Mouse (Mus musculus): ENCODE results near the gene Ryk.
A peak's percentile ranks its signal among the peaks of the same experiment; 100 is the strongest.

Ryk gene

DNA sequence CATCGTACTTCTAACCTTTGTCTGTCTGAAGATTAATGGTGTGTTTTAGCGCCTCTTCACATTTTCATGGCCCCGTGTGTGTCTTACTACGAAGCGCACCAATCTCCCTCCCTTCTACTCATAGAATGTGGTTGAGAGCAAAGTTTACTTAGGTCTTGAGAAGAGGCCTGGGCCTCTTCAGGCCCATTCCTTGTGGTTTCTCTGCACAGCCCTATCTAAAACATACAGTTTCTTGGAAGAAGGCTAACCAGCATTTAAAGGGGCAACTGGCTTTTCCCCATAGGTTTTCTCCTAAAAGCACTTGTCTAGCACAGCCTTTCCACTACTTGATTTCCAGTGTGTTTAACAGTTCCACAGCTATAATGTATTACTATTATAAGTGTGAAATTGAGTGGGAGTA, 24.7 kb downstream of the Ryk start:
- DNase-seq = no peak

DNA sequence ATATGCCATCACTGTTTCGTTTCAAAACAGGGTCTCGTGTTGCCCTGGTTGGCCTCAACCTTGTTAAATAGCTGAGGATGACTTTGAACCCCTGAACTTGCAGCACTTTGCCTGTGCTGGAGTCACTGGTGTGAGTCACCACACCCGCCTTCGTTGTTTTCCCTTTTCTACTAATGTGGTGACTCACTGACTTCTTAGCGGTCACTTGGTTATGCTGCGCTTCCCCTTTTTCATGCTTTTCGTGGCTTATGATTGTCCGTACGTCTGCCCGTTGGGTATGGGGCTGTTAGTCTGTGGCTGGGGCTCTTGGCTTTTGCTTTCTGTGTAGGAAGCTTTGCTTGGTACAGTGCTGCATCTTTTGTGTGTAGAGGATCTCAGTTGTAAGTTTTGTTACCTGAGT, 25.2 kb downstream of the Ryk start:
- DNase-seq = no peak

DNA sequence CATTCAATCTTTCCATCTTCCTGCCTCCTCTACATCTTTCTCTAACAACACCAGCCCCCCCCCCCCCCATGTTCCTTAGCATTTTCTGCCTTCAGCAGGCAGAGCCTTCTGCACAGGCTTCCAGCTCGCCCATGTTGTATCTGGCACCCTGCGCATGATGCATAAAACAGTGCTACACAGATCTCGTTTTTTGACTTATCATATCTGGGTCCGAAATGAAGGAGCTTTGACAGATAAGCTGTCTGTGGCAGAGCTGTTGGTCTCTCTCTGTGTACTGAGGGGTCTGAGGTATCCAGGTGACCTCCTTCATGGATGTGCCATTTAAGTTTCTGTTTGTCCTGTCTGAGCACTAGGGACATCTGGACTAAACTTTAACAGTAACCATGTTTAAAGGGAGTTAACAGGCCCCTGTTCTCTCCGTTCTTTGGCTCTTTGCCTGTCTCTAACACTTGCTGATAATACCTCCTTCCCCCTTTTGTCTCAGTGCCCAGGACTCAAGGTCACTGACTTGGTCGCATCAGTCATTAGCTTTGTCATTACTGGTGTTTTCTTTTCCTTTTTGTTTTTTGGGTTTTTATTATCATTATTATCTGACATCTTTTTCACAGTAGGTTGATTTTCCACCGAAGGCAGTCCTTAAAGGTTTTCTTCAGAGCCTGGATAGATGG, 26.2 kb downstream of the Ryk start:
- no peak for DNase-seq

DNA sequence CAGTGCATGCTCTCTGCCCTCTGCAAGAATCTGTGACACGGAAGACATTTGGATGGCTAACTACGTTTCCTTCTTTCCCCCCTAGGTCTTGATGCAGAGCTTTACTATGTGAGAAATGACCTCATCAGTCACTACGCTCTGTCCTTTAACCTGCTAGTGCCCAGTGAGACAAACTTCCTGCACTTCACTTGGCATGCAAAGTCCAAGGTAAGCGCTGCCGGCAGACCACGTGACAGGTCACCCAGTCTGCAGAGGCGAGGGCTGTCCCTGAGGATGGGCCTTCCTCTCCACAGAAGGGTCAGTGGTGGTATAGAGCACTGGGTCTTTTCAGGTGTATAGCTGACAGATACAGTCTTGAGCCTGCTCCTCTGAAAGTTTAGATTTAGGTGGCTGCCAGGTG, 27.1 kb downstream of the Ryk start:
- peak; percentile 68 for DNase-seq

DNA sequence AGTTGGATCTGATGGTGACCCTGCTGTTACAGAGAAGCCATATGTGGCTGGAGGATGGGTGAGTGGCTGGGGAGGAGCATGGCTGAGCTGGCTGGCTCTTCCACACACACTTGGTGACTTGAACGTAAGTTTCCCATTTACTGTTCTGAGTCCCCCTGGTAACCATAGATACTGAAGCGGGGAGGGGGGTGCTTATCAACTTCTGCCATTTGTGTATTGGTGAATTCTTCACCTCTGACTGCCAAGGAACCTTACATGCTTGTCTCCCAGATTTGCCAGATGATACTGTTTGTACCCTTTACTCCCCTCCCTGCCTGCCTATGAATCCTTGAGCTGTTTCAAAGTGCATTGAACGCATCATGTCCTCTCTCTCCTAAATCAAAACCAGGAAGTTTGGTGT, 27.5 kb downstream of the Ryk start:
- no peak for DNase-seq

DNA sequence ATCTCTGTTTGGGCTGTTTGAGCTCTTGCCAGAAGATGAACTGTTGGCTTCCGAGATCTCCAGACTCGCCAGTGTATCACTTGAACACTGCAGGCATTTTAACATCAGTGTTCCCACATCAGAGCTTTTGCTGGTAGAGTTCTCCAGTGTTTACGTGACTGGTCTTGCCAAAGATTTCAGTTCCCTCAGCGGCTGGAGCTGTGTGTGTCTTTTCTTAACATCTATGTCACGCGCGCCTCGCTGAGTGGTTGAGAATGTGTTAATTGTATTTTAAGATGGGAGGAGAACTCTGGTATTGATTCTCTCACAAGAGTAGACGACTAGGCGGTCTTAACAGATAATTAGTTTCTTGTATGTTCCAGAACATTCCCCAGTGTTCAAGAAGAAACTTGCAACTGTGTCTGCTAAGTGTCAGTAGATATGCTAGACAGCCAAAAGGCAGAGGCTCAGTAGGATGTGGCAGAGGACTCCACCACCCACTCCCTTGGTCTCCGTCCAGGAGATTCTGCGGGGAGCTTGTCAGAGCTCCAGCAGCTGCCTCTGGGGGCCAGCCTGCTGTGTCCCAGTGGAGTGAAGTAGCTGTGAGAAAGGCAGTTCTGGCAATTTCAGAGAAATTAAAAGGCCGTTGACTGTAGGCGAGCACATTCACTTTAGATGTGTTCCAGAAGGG, 29.3 kb downstream of the Ryk start:
- peak; percentile 69 for DNase-seq

DNA sequence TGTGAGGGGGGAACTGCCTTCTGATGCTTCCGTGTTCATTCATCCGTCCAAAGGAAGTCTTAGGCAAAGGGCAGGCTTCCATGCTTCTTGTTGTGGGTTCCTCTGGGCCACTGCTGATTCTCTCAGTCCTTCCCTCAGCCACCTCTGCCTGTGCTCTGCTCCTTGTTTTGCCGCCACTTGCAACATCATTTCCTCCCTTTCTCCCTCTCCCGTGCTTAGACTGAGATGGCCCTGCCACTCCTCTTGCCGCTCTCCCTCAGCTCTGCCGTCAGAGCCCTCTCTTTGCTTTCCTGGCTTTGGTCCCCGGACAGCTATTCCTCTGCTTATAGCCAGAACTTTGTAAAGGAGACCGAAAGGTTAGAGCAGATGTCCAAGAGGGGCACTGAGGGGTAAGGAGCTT, 30.2 kb downstream of the Ryk start:
- no peak for DNase-seq

DNA sequence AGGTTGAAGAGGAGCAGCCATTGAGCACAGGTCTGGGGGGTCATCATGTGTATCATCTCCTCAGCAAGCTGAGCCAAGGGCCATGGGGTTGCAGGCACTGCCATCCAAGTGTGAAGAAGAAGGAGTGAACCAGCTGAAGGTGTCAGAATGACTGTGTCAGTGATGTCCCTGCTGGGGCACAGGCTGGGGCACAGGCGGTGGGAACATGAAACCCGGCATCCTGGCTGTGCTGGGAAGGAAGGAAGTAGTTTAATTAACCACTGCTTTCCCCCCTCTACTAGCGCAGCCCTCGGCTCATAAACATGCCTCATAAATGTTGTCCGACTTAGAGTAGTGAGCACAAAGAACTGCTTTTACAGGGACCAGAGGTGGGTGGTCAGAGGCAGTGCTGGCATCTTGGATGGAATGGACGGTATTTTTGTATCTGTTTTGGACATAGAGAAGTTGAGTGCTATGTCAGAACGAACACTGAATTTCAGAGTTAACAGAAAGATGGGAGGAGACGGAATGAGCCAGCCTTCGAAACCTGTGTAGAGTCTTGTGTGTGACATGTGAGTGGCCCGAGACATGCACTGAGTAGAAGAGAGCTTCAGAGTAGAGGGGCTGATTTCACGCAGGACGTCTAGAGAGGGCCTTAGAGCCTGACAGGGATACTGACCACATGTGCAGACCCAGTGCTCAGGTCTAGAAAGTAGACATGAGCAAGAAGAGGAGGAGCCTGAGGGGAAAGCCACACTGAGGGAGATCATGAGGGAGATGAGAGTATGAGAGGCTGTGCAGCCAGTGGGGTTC, 31.4 kb downstream of the Ryk start:
- peak; percentile 24 for DNase-seq

DNA sequence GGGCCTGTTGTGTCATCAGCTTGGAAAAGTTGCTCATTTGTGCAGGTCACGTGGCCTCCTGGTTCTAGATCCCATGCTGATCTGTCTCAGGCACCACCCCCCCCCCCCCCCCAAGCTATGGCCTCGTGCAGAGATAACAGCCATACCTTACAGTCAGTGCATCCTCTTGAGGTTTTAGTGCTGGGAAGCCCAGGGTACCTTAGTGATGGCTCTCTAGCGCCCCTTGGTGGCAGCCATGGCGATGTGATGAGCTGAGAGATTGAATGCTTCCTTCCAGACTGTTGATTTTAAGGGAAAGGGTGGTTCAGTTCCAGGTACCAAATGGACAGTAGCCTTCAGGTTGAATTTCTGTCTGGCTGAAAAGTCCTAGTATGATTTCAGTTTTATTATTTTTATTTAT, 32.2 kb downstream of the Ryk start:
- peak; percentile 84 for DNase-seq

DNA sequence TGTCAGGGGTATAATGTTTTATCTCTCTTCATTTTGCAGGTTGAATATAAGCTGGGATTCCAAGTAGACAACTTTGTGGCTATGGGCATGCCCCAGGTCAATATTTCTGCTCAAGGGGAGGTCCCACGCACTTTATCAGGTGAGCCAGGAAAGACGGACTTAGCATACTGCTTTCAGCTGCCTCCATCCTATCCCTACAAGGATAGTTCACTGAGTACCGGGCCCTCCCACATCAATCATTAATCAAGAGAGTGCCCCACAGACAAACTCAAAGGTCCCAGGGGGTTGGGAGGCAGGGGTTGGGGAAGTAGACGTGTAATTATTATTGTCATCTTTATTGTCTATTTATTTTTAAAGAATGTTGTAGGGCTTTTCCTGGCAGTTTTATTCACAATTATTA, 32.8 kb downstream of the Ryk start:
- DNase-seq = peak; percentile 62

DNA sequence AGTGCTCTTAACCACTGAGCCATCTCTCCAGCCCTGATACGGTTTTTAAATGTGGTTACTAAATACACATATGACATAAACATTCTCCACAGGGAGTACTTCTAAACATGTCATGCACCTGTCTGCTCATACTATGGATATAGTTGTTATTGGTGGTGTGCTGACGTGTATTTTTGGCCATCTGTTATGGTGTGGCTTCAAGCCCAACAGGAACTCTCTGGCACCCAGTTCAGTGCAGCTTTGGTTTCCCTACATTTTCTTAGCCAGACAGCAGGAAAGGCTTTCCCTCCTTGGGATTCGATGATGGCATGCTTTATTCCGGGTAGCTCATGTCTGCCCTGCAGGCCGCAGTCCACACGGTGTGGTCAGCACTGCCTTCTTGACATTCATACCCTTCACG, 33.7 kb downstream of the Ryk start:
- DNase-seq = no peak

DNA sequence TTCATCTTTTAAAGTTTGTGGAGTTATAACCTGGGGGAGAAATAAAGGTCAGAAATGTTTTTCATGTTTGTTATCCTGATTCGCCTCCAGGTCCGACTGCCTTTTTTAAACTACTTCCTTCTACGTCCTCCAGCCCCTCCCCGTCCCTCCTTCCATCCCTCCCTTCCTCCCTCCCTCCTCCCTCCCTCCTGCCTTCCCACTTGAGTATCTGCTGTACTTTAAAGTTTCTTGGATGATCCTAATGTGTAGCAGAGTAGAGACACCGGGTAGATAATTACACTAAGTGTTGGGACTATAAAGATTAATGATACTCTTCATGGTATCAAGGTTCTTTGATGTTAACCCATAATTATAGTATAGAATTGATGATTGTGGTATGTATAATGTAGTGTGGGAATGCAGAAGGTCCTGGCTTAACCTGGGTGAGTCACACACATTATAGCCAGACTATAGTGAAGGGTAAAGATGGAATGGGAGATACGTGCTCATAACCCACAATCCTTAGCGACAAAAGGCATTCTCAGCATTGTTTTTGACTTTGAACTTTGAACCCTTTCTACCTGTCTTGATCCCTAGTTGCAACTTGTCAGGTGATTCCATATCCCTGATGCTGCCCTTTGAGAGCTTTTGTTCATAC, 41.5 kb downstream of the Ryk start:
- no peak for DNase-seq

DNA sequence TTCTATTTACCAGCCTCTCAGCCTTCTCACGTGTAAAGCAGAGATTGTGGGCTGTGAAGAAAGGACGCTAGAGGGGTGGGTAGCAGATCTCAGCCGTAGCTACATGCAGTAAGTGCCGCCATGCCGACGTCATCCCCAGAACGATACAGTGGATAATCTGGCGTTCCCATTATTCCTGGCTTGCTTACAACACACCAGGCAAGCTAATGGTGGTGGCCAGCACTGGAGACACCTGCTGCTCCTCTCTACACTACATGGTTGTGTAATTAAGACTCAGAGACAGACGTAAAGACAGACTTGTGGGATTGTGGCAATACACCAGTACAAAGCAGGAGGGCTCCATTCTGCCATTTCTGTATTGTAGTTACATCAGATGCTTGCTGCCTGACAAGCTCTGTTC, 43.2 kb downstream of the Ryk start:
- DNase-seq = no peak

DNA sequence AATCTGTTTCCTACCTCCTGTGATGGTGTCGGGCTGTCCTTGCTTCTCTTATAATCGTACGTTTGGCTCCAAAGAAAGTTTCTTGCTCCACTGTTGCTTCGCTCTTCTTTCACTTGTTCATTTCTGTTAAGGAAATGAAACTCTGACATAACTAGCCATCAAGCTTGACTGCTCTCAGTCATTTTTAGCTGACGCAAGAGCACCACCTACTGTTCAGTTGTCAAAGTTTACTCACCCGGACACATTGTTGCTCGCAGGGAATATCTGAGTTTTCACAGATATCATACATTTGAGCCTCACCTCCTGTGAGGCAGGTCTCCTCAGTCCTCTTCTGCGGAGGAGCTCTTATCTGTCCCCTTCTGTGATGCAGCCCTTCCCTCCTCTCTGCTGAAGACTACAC, 44.8 kb downstream of the Ryk start:
- peak; percentile 73 for DNase-seq

DNA sequence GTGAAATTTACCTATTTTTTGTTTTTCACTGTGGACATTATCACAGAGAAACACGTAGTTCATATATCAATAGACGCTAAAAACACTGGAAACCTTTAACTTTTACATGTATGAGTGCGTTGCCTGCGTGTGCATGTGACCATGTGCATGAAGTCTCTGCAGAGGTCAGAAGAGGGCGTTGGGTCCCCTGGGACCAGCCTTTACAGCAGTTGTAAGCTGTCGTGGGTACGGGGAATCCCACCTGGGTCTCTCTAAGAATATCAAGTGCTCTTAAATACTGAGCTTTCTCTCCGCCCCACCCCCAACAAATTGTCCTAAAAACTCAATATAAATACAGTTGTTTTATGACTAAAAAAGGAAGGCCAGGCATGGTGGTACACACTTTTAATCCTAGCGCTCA, 50.0 kb downstream of the Ryk start:
- DNase-seq = no peak

DNA sequence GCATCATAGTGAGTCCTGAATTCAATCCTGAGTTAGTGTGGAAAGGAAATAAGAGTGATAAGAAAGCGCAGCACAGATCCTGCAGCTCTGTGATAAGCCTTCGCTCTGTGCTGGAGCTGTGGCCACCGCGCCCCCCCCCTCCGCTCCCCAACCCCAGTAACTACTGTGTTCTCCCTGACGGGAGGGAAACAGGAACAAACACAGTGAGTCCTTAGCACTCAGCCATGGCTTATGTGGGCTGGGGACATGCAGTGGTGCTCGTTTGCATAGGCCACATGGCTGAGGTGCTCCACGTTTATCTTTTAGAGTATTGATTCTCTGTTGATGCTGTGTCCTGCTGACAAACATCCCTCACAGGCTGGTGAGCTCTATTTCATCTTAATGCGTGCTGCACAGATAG, 55.4 kb downstream of the Ryk start:
- DNase-seq = no peak

DNA sequence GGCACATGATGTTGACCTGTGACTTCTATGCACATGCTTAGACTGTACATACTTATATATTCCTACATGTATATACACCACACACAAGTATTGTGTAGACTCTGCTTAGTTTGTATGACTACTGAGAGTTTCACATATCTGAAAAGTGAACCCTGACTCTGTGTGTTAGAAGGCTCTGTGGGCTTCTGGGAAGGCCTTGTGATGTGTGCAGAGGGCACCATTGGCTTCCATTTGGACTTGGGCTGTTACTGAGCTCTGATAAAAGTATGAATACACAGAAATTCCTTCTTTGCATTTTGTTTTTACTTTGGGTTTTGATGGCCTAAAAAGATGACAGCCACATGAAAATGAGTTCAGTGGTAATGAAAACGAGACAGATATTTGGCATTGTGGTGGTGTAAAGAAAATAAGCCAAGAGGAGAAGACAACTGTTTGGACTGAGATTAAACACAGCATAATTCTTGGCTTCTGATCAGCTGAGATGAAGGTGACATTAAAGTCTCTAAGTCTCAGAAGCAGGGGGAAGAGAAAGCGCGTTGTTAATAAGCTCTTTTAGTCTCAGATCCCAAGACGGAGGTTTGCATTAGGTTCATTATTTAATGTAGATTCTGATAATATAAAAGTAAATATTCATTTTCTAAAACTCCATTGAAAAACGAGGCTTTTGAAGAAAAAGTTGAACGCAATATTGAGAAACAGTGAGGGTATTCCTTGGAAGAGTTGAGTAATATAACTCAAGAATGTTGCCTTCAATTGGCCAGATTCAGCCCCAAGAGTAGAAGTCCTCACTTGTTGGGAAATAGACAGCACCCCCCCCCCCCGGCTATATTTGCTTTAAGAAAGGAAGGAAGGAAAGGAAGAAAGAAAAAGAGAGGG, 58.0 kb downstream of the Ryk start:
- DNase-seq = no peak

DNA sequence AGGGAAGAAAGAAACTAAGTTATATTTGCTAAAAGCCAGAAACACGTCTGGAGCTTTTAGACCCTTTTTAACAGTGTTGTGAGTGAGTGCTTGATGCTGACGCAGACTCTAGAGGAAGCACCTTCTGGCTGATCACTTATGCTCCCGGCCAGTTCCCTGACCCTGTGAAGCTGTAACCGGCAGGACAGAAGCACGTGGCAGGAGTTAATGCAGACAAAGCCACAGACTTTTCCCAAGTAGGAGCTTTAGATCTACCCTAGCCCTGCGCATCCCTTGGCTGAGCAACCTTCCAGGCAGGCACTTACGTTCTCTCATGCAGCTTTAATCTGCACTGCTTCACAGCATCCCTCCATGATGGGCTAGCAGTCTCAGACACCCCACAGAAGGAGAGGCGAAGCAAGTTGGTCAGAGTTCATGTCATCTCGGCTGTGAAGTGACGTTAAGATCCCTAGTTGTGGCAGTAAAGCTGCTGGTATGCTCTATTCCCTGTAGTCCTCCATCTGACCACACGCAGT, 58.7 kb downstream of the Ryk start:
- no peak for DNase-seq

DNA sequence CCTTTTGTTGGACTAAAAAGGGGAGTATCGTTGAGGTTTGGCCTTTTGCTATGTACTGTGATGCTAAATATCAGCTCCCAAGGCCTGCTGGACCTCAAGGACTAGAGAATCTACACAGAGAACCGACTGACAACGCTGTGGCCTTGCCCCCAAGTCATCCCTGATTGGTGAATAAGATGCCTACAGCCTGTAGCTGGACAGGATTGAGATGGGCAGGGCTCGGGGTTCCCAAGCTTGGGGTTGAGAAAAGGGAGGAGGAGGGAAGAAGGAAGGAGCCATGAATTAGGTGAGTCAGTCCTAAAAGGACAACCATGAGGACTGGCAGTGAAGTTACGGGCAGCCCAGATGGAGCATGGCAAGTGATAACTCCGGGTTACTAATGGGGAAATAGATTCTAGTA, 65.2 kb downstream of the Ryk start:
- DNase-seq = no peak

DNA sequence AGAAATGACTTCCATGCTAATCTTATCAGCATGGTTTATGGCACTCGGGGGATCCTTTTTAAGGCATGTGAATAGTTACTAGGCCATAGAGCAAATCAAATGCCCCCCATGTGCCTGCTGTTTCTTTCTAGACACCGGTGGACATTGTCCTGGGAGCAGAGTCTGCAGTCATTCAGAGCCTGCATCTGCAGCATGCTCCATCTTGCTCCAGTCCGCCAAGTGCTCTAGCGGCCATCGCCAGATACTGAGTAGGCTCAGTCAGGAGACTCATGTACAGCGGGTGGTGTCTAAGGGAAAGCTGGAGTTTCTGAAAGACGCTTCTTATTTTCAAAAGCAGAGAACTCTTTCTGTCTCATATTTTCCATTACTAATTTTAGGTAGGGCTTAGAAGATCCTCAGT, 67.6 kb downstream of the Ryk start:
- DNase-seq = no peak

DNA sequence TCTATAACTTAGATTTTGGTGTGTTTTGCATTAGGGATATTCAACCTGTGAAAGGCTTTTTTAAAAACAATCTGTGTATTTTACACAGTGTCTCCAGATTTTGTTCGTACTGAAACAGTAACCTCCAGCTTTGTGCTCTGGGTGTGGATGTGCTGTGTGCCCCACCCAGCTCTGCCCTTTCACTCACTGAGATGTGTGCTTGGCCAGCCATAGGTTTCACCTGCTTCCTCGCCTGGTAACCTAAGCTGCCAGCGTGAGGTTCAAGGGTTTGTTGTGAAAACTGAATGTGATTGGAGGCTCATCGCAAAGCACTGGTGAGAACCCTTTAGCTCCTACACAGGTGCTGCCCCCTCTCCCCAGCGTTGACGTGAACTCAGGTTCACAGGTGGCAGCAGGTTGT, 70.2 kb downstream of the Ryk start:
- DNase-seq = no peak

DNA sequence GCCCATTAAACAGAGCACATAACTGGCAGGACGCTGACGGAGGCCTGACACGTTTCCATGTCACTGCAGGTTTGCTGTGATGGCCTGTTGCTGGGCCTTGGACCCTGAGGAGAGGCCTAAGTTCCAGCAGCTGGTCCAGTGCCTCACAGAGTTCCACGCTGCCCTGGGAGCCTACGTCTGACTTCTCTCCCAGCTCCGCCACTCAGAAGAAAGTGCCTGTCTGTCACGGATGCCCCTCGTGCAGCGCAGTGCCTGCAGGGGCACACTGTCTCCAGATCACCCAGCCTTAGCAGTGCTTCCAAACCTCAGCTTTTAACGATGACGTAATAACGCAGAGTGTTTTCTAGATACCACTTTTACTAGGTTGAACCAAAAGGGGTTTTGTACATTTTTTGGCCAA, 72.1 kb downstream of the Ryk start:
- DNase-seq = no peak
